Mouse (Mus musculus): Measurements from ENCODE around the gene Fam216a. TPM values are rescaled to one million over a fixed set of nuclear protein-coding genes. Genes with fewer than 3 reads are reported as not detected.
A peak's percentile ranks its signal among the peaks of the same experiment; 100 is the strongest.

Gene Fam216a
- total and polyA plus RNA-seq, 3 experiments = 38.2 to 50.2 (median 41.4) TPM

- TF ChIP-seq HCFC1 (IDR thresholded peaks at IDR 0.05; ENCODE audit: low read depth, low read length) (no peak), CHD2 (IDR thresholded peaks at IDR 0.05; ENCODE audit: low read length) (no peak), MAZ (IDR thresholded peaks at IDR 0.05; ENCODE audit: low read depth, low read length) (no peak), ZNF384 (IDR thresholded peaks at IDR 0.05; ENCODE audit: low read depth, low read length) (no peak), GABPA (IDR thresholded peaks at IDR 0.05; ENCODE audit: insufficient replicate concordance, low read depth, low read length) (no peak), TBP (conservative IDR thresholded peaks at IDR 0.05; ENCODE audit: low read depth, low read length) (no peak), SIN3A (IDR thresholded peaks at IDR 0.05; ENCODE audit: low read length) (no peak), POLR2AphosphoS2 (IDR thresholded peaks at IDR 0.05; ENCODE audit: low read depth, low read length) (no peak), USF2 (conservative IDR thresholded peaks at IDR 0.05; ENCODE audit: low read depth, low read length) (no peak), ZC3H11A (IDR thresholded peaks at IDR 0.05; ENCODE audit: low read depth, low read length) (no peak), IRF4 (IDR thresholded peaks at IDR 0.05; ENCODE audit: low read depth, low read length) (0 out of 2 replicates have a peak, but pooled peaks have one; percentile 60)
Observed at GRCm38 (mm10) chr5:122379374-122380155, 7.4 kb upstream of the Fam216a start (continued).

GRCm38 (mm10) chr5:122378171-122378570 is 6.0 kb upstream of the Fam216a start:
- Histone ChIP-seq H3K36me3 (replicated peaks in 1 of 2; ENCODE audit: control insufficient read depth in 1 of 2, insufficient read depth in 1 of 2, low read length in 1 of 2) (peaks cover 35 to 77% of the 10 kb centered on the region in 2 experiments), H3K9me3 (replicated peaks; ENCODE audit: low read length) (no peaks in the 10 kb centered on the region), H3K79me2 (replicated peaks; ENCODE audit: control insufficient read depth, extremely low read depth, insufficient read depth, poor library complexity, severe bottlenecking) (peaks cover 8% of the 10 kb centered on the region), H3K4me3 (replicated peaks in 1 of 3; ENCODE audit: low read depth in 2 of 3, low read length in 2 of 3, poor library complexity in 1 of 3) (no peak overlapping the region), H3K4me1 (ENCODE audit: control insufficient read depth in 1 of 2, insufficient read depth in 2 of 2) (peaks cover 4 to 12% of the 10 kb centered on the region in 2 experiments; a peak in 3 of 4 replicates), H3K4me2 (ENCODE audit: insufficient read depth, low read depth, poor library complexity, severe bottlenecking) (no peak overlapping the region), H3K27me3 (replicated peaks) (no peaks in the 10 kb centered on the region), H3K9ac (ENCODE audit: insufficient read depth, low read depth) (no peak overlapping the region), H3K27ac (ENCODE audit: insufficient read depth, low read depth) (no peak overlapping the region)
- in situ Hi-C loops (cut with MboI; ENCODE audit: low pct_ligation_motif_present, low pct_unique_long_range_greater_than_20kb, low sequenced_read_pairs) (no loop called here), dilution Hi-C loops (cut with MboI; ENCODE audit: extremely low pct_ligation_motif_present, extremely low pct_unique_long_range_greater_than_20kb, low sequenced_read_pairs) (no loop called here)
- DNase-seq (ENCODE audit: extremely low read depth) = no peak
- TF ChIP-seq KAT2A (IDR thresholded peaks at IDR 0.05; ENCODE audit: insufficient replicate concordance, low read length) (no peak), PAX5 (IDR thresholded peaks at IDR 0.05; ENCODE audit: low read length) (no peak), RAD21 (IDR thresholded peaks at IDR 0.05; ENCODE audit: low read depth, low read length) (no peak), POLR2AphosphoS2 (IDR thresholded peaks at IDR 0.05; ENCODE audit: low read depth, low read length) (no peak), E2F4 (IDR thresholded peaks at IDR 0.05; ENCODE audit: insufficient replicate concordance, low read depth, low read length) (no peak), MAFK (IDR thresholded peaks at IDR 0.05; ENCODE audit: insufficient replicate concordance, low read length) (no peak), HCFC1 (IDR thresholded peaks at IDR 0.05; ENCODE audit: low read depth, low read length) (no peak), JUN (IDR thresholded peaks at IDR 0.05; ENCODE audit: insufficient read depth, low read depth, low read length) (no peak), USF1 (IDR thresholded peaks at IDR 0.05; ENCODE audit: low read depth, low read length) (no peak), UBTF (IDR thresholded peaks at IDR 0.05; ENCODE audit: low read depth, low read length) (no peak), MEF2A (IDR thresholded peaks at IDR 0.05; ENCODE audit: borderline replicate concordance, low read depth, low read length) (no peak), TCF12 (IDR thresholded peaks at IDR 0.05; ENCODE audit: low read depth, low read length) (no peak), CHD2 (IDR thresholded peaks at IDR 0.05; ENCODE audit: low read length) (no peak), GABPA (IDR thresholded peaks at IDR 0.05; ENCODE audit: insufficient replicate concordance, low read depth, low read length) (no peak), CHD1 (IDR thresholded peaks at IDR 0.05; ENCODE audit: low read depth, low read length) (no peak)

All from CH12.LX (cell line).